Mouse (Mus musculus) C3H10T1/2 (cell line): ENCODE results near the gene Spta1. TPM values are rescaled to one million over a fixed set of nuclear protein-coding genes. Genes with fewer than 3 reads are reported as not detected.

Experiments used
- polyA plus RNA-seq, 2 experiments: library from polyadenylated mRNA; unstranded; fragments of >200 nt; fragmentation: generic; extraction: Trizol; gene quantifications; one replicate each; pipeline ENCODE4 v1.2.1; 2012; ENCODE audit warnings: missing spikeins in 2 of 2

Gene Spta1
- not detected for polyA plus RNA-seq

DNA sequence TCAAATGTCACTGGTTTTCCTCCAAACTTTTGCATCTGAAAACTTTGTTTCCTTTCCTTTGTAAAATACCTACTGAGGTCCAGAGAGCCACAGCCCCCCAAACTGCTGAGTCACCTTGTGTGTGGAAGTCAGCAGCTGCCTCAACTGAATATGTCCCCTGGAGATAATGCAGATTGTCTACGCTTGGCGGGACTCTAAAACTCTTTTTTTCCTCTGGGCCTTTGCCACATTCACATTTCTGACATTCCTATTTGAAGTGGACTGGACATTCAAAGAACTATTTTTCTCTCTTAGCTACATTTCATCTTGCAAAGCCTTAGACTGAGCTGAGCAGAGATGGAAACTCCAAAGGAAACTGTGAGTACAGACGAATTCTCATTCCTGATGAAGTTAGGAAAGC, at the start of gene Spta1:
Gene Spta1 (plus strand): TSS at position 172 of the 400 bp plus-strand sequence.

DNA sequence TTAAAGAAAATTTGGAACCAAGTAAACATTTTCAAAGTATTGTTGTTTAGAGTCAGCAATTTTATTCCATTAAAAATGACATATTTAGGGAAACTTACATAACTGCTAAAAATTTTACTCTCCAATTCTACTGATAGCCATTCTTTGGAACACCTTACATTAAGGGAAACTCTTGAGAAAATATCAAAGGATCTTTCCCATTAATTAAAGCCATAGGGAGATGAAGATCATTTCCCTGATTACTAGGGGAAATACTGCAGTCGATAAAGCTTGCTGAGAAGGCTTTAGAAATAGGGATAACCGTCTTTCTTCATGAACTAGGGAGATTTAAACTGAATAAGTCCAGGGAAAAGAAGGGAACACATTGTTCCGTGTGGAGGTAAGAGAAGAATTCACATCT, 41.4 kb upstream of the Spta1 start, which contains the start of gene Olfr424:
Gene Olfr424 (plus strand): TSS at position 301 of the 400 bp plus-strand sequence.

DNA sequence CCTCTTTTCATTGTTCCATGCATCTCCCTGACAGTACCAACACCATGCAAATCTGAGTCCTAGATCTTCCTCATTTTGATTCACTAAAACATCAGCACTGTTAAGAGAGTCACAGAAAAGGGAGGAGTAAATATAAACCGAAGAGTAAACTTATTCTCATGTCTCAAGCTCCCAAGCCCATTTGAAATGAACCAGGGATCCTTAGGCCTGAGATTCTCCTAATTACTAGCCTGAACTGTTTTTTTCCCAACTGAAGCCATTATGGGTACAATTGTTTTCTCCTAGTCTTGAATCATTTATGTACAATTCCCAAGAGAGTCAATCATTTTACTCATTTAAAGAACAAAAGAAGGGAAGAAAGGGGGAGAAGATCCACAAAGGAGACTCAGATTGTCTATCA, 17.2 kb upstream of the Spta1 start, which contains the start of gene Olfr420:
Gene Olfr420 (plus strand): TSS at position 301 of the 400 bp plus-strand sequence.

DNA sequence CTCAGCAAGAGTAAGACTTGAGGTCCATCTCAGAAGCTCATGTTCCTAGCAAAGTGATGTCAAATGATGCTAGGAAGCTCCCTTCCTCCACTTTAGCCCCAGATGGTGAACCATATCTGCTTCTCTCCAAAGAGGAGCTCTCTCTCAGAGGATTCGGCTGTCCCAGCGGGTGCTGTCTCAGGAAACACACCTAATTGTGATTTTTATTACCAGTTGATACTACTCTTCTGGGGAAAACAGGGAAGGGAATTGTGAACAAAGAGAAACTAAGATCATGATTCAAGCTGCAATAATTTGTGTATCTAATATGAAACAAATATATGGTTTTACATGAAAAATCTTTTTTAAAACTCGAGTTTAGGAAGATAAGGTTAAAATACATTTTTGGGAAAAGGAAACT, 79.4 kb downstream of the Spta1 start, which contains the start of gene Olfr419:
Gene Olfr419 (minus strand): TSS at position 101 of the 400 bp plus-strand sequence.

Other genes starting within 250 kb of the Spta1 start
- 1 to 10 TPM in 1 of 2 experiments, under 1 TPM in 1; 0.97 to 4.7 TPM for gene Mndal, start 230.3 kb upstream of the Spta1 start, polyA plus RNA-seq
- 1 to 10 TPM in 1 of 2 experiments, under 1 TPM in 1; 0.63 to 7.4 TPM for gene Ifi203, start 230.1 kb upstream of the Spta1 start, polyA plus RNA-seq
- 1 to 10 TPM in 1 of 2 experiments, under 1 TPM in 1; 0.32 to 4.0 TPM for gene Ifi202b, start 190.0 kb upstream of the Spta1 start, polyA plus RNA-seq
- gene Ifi205, start 141.0 kb upstream of the Spta1 start, polyA plus RNA-seq: not detected
- not detected for gene Olfr433, start 132.1 kb upstream of the Spta1 start, polyA plus RNA-seq
- not detected for gene Olfr432, start 123.6 kb upstream of the Spta1 start, polyA plus RNA-seq
- not detected for gene Olfr430, start 106.2 kb upstream of the Spta1 start, polyA plus RNA-seq
- not detected for gene Olfr429, start 88.4 kb upstream of the Spta1 start, polyA plus RNA-seq
- gene Olfr427, start 75.9 kb upstream of the Spta1 start, polyA plus RNA-seq: not detected
- not detected for gene Olfr231, start 51.6 kb upstream of the Spta1 start, polyA plus RNA-seq
- gene Olfr424, start 41.3 kb upstream of the Spta1 start, polyA plus RNA-seq: not detected
- gene Olfr420, start 17.1 kb upstream of the Spta1 start, polyA plus RNA-seq: not detected
- not detected for gene Olfr419, start 79.3 kb downstream of the Spta1 start, polyA plus RNA-seq
- gene Mptx1, start 157.7 kb downstream of the Spta1 start, polyA plus RNA-seq: not detected
- not detected for gene Olfr417, start 192.3 kb downstream of the Spta1 start, polyA plus RNA-seq
- not detected for gene Olfr248, start 218.3 kb downstream of the Spta1 start, polyA plus RNA-seq